Mouse (Mus musculus) lung, embryonic 14.5 days (tissue): Measurements from ENCODE around the gene Scmh1. TPM values are rescaled to one million over a fixed set of nuclear protein-coding genes. Genes with fewer than 3 reads are reported as not detected.

Source experiments
- ATAC-seq: fragments of 200-750 bp; cut with Nextera tagmentation; 2 replicates; pipeline ENCODE4 v1.8.0; 2017; ENCODE audit warnings: mild to moderate bottlenecking, moderate TSS enrichment, moderate library complexity; ENCODE audit not compliant: insufficient read depth
- DNase-seq: peaks from one replicate; pipeline ENCODE4 v3.0.0-alpha.2; 2015
- H3K27ac ChIP-seq: fragments of 300-500 bp; sonication (generic); 2 replicates; pipeline ENCODE4 v1.5.1; 2014; ENCODE audit warnings: low read depth, mild to moderate bottlenecking, moderate library complexity
- H3K27me3 ChIP-seq: fragments of 300-500 bp; sonication (generic); 2 replicates; pipeline ENCODE4 v1.6.1; 2014; ENCODE audit warnings: low read length, control low read depth; ENCODE audit not compliant: insufficient read depth
- H3K36me3 ChIP-seq: fragments of 300-500 bp; sonication (generic); 2 replicates; pipeline ENCODE4 v1.6.1; 2014; ENCODE audit warnings: control low read depth; ENCODE audit not compliant: insufficient read depth
- H3K4me1 ChIP-seq: fragments of 300-500 bp; sonication (generic); 2 replicates; pipeline ENCODE4 v1.6.1; 2014; ENCODE audit warnings: antibody characterized with exemption, control low read depth; ENCODE audit not compliant: insufficient read depth
- H3K4me2 ChIP-seq: fragments of 300-500 bp; sonication (generic); 2 replicates; pipeline ENCODE4 v1.6.1; 2014; ENCODE audit warnings: mild to moderate bottlenecking
- H3K4me3 ChIP-seq: fragments of 300-500 bp; sonication (generic); 2 replicates; pipeline ENCODE4 v1.5.1; 2014; ENCODE audit warnings: low read depth, low read length
- H3K9ac ChIP-seq: fragments of 300-500 bp; sonication (generic); 2 replicates; pipeline ENCODE4 v1.6.1; 2014
- H3K9me3 ChIP-seq: fragments of 300-500 bp; sonication (generic); 2 replicates; pipeline ENCODE4 v1.6.1; 2016; ENCODE audit warnings: low read depth, low read length, control low read depth
- CTCF ChIP-seq: IDR thresholded peaks from 2 replicates; pipeline ENCODE4 v1.5.1; 2016; ENCODE audit warnings: antibody characterized with exemption, low read depth
- WGBS: fragments of 180-500 bp; shearing (Covaris S2); extraction: QIAGEN DNeasy Blood & Tissue Kit; methylation state at CpG from one replicate; pipeline ENCODE4 v1.1.7; 2014; 5-methylcytosine and 5-hydroxymethylcytosine counted together
- polyA plus RNA-seq: library from polyadenylated mRNA; unstranded; fragments of >200 nt; fragmentation: Nextera tagmentation; extraction: Ambion mirVana; gene quantifications from 2 replicates; pipeline ENCODE4 v1.2.1, GENCODE M21; 2014

The Scmh1 gene
- polyA plus RNA-seq, 1 experiment from 2014 or later = 48.5 TPM

- Histone ChIP-seq H3K9me3 (no peaks in the 10 kb centered on the region), H3K27ac (no peak within 1 kb of the TSS), H3K4me1 (no peaks in the 10 kb centered on the region), H3K4me3 (no peak within 1 kb of the TSS), H3K27me3 (no peaks in the 10 kb centered on the region), H3K9ac (no peak within 1 kb of the TSS), H3K36me3 (peaks cover 47% of the 10 kb centered on the region), H3K4me2 (no peak within 1 kb of the TSS)
- 84% methylated on average over 6 of the region's 6 CpGs for WGBS
- DNase-seq (no peak), ATAC-seq (no peak)
- no peak for TF ChIP-seq CTCF
Observed at GRCm38 (mm10) chr4:120531986-120532385, 126.9 kb downstream of the Scmh1 start, which contains the start of gene Slfnl1. Gene Slfnl1 (plus strand): TSS chr4:120532231.

- ATAC-seq = no peak
- H3K36me3 ChIP-seq = peaks cover 54% of the 10 kb centered on the region
- WGBS = 93% methylated on average over 10 of the region's 10 CpGs
Observed at GRCm38 (mm10) chr4:120538664-120539063, 133.6 kb downstream of the Scmh1 start.

DNA sequence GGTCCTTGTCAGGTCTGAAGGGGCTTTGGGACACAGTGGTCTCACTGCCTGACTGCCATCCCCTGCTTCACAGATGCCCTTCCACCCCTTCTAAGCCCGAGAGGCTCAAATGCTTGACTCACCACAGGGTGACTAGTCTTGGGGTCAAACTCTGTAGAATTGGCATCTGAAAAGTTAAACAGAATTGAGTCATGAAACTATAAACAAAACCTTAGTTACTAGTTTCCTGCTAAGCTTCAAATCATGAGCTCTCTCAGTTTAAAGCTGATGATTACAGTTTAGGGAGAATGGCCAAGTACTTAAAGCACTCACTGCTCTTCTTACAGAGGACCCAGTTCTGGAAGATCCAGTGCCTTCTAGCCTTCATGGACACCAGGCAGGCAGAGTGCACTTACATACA, 139.8 kb downstream of the Scmh1 start:
- no peaks in the 10 kb centered on the region for H3K27me3 ChIP-seq
- H3K4me3 ChIP-seq = no peak overlapping the region
- 90% methylated on average over 1 of the region's 1 CpGs for WGBS
- H3K9me3 ChIP-seq = no peaks in the 10 kb centered on the region
- no peak overlapping the region for H3K4me2 ChIP-seq
- H3K9ac ChIP-seq = no peak overlapping the region
- ATAC-seq = no peak
- DNase-seq = no peak
- no peak overlapping the region for H3K27ac ChIP-seq
- no peaks in the 10 kb centered on the region for H3K4me1 ChIP-seq
- H3K36me3 ChIP-seq = peaks cover 97% of the 10 kb centered on the region
- TF ChIP-seq CTCF = no peak

More at GRCm38 (mm10) chr4:120538664-120539063, 133.6 kb downstream of the Scmh1 start:
- Histone ChIP-seq H3K4me1 (no peaks in the 10 kb centered on the region), H3K4me2 (no peak overlapping the region), H3K9ac (no peak overlapping the region), H3K27me3 (no peaks in the 10 kb centered on the region), H3K27ac (no peak overlapping the region), H3K4me3 (no peak overlapping the region), H3K9me3 (no peaks in the 10 kb centered on the region)
- DNase-seq = no peak
- TF ChIP-seq CTCF = no peak

GRCm38 (mm10) chr4:120556592-120556991, 151.5 kb downstream of the Scmh1 start:
- Histone ChIP-seq H3K4me2 (no peak overlapping the region), H3K27ac (no peak overlapping the region), H3K4me3 (no peak overlapping the region), H3K36me3 (peaks cover 96% of the 10 kb centered on the region), H3K4me1 (no peaks in the 10 kb centered on the region), H3K9ac (no peak overlapping the region), H3K27me3 (no peaks in the 10 kb centered on the region), H3K9me3 (no peaks in the 10 kb centered on the region)
- no peak for TF ChIP-seq CTCF
- 78% methylated on average over 6 of the region's 6 CpGs for WGBS
- DNase-seq = no peak
- no peak for ATAC-seq

DNA sequence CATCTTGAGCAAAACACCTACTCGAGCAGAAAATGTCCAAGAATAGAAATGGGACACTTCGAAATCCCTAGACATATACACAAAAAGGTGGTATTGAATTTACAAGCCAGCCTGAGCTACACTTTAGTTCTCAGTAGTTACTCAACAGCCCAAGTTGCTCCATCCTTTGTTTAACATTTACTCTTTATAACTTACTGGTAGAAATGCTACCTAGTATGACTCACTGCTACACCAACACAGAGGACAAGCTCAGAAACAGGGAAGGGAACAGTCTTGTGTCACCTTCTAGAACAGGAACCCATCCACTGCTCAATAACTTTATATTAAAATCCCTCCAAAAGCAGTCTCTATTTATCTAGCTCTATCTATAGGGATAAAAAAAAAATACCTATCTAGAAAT, 160.6 kb downstream of the Scmh1 start:
- H3K9ac ChIP-seq = no peak overlapping the region
- H3K27me3 ChIP-seq = no peaks in the 10 kb centered on the region
- peaks cover 52% of the 10 kb centered on the region for H3K36me3 ChIP-seq
- WGBS = 81% methylated on average over 2 of the region's 2 CpGs
- no peak for TF ChIP-seq CTCF
- H3K9me3 ChIP-seq = no peaks in the 10 kb centered on the region
- H3K4me3 ChIP-seq = no peak overlapping the region
- H3K4me1 ChIP-seq = peaks cover 15% of the 10 kb centered on the region
- H3K27ac ChIP-seq = no peak overlapping the region
- ATAC-seq (no peak), DNase-seq (no peak)
- H3K4me2 ChIP-seq = no peak overlapping the region

DNA sequence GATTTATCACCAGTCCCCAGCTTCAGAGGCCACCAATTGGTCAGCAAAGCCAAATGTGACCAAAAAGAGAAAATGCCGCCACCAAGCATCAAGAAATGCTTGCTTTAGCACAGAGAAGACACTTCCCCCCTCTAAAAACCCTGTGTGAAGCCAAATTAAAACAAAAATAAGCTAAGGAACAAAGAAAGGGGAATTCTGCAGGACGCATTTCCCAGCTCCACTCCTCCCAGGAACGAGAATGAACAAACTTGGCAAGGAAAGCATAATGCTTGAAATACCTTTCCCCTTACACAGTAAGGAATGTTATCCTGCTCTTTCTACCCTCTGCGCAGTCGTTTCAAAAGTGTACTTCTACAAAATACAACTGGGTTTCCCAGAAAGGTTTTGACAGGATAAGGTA, 162.9 kb downstream of the Scmh1 start:
- Histone ChIP-seq H3K9me3 (no peaks in the 10 kb centered on the region), H3K4me1 (peaks cover 17% of the 10 kb centered on the region), H3K27ac (peak overlapping the region; percentile 97), H3K4me3 (peak overlapping the region; percentile 81), H3K36me3 (peaks cover 32% of the 10 kb centered on the region), H3K9ac (peak overlapping the region; percentile 10), H3K27me3 (no peaks in the 10 kb centered on the region), H3K4me2 (peak overlapping the region; percentile 87)
- TF ChIP-seq CTCF = no peak
- ATAC-seq = no peak
- peak; percentile 77 for DNase-seq
- 12% methylated on average over 5 of the region's 5 CpGs for WGBS

DNA sequence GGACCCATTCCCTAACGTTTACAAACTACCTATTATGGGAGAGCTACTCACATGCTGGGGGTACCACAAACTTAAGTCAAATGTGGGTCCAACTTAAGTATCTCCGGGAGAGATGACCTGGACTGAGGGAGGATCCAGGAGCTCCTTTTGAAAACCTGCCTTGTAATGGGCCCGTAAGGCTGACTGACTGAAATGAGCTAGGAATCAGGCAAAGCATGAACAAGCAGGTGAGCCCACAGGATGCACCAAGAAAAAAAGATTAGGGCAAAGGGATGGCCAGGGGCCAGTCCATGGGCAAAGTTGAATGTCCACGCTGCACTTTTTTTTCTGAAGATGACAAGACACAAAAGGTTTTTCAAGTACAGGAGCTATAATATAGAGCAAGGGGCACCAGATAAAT, 163.9 kb downstream of the Scmh1 start:
- H3K4me1 ChIP-seq = peaks cover 17% of the 10 kb centered on the region
- peak overlapping the region; percentile 97 for H3K27ac ChIP-seq
- WGBS = 4% methylated on average over 4 of the region's 4 CpGs
- H3K9ac ChIP-seq = peak overlapping the region; percentile 92
- peaks cover 22% of the 10 kb centered on the region for H3K36me3 ChIP-seq
- no peak for TF ChIP-seq CTCF
- ATAC-seq = no peak
- peak overlapping the region; percentile 87 for H3K4me2 ChIP-seq
- peak; percentile 5 for DNase-seq
- H3K9me3 ChIP-seq = no peaks in the 10 kb centered on the region
- peak overlapping the region; percentile 81 for H3K4me3 ChIP-seq
- no peaks in the 10 kb centered on the region for H3K27me3 ChIP-seq
